Mouse (Mus musculus): ENCODE results near the gene Gm17387.

Gene Gm17387

GRCm38 (mm10) chr7:141077841-141078240 is 48.9 kb downstream of the Gm17387 start, which contains the start of gene Pkp3:
Pkp3 (plus strand) TSS chr7:141078218.
- no peak for DNase-seq (ENCODE audit: low spot score)

GRCm38 (mm10) chr7:141078876-141079275 is 49.9 kb downstream of the Gm17387 start:
- DNase-seq (ENCODE audit: low spot score), result no peak
